Mouse (Mus musculus): ENCODE data around the gene Eif5.

DNA sequence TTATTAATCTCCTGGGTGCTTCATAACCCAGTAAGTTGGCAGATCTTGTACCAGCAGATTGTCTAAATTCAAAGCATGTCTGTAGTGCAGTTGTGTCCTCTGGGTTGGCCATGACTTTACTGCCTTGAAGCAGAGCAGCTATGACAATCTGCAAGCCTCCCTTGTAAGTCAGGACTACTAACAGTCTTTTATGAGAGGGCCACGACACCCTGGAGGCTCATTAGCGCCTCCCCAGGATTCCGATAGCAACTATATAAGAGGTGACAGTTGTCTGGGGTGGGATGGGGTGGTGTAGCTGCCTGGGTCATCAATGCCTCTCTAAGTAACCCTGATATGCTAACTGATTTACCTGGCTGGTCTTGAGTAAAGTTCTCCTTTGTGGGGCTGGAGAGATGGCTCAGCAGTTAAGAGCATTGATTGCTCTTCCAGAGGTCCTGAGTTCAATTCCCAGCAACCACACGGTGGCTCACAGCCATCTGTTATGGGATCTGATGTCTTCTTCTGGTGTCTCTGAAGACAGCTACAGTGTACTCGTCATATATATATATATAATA lies 25.3 kb downstream of the Eif5 start:
- TF ChIP-seq CTCF (IDR thresholded peaks at IDR 0.05; ENCODE audit: extremely low read depth, insufficient read depth, insufficient read length, insufficient replicate concordance) (no peak), POLR2A (IDR thresholded peaks at IDR 0.05; ENCODE audit: low read depth, low read length) (no peak)
